Mouse (Mus musculus) 3T3-L1 (cell line): ENCODE measurements at regions not wholly inside any gene's neighbourhood (a gene's known extent, or its start where the extent isn't known, plus 50 kb on each side); places are given as distances from the start of the nearest gene placed in this dataset.
A peak's percentile ranks its signal among the peaks of the same experiment; 100 is the strongest.
"Not testable (repeated sequence)": the region's sequence is repeated elsewhere in the genome, so short reads cannot be mapped to it uniquely, and the experiment has no call there.

Source experiments
- DNase-seq: peaks from one replicate; pipeline ENCODE4 v3.0.0-alpha.2; 2015; ENCODE audit warnings: low read depth, low spot score

- DNase-seq = no peak
Measured at GRCm38 (mm10) chr4:89753484-89753883, 74.2 kb downstream of the Dmrta1 start.

GRCm38 (mm10) chr4:89776269-89776668 is 97.0 kb downstream of the Dmrta1 start:
- no peak for DNase-seq

GRCm38 (mm10) chr4:89781487-89781886 is 102.3 kb downstream of the Dmrta1 start:
- DNase-seq = no peak

- no peak for DNase-seq
Measured at GRCm38 (mm10) chr4:89816823-89817222, 137.6 kb downstream of the Dmrta1 start.

- DNase-seq = no peak
Measured at GRCm38 (mm10) chr4:89834552-89835206, 155.4 kb downstream of the Dmrta1 start.

- DNase-seq = not testable (repeated sequence)
Measured at GRCm38 (mm10) chr4:89875375-89876055, 196.3 kb downstream of the Dmrta1 start.

- not testable (repeated sequence) for DNase-seq
Measured at GRCm38 (mm10) chr4:89876131-89876530, 196.9 kb downstream of the Dmrta1 start.

GRCm38 (mm10) chr4:89881083-89881482 is 201.8 kb downstream of the Dmrta1 start:
- DNase-seq = peak; percentile 5

GRCm38 (mm10) chr4:89909622-89910021 is 230.4 kb downstream of the Dmrta1 start:
- no peak for DNase-seq

GRCm38 (mm10) chr4:89937673-89938072 is 258.4 kb downstream of the Dmrta1 start:
- DNase-seq = no peak

GRCm38 (mm10) chr4:89941308-89941707 is 262.1 kb downstream of the Dmrta1 start:
- no peak for DNase-seq

- no peak for DNase-seq
Measured at GRCm38 (mm10) chr4:89976146-89976545, 242.5 kb upstream of the Zfp352 start.

- no peak for DNase-seq
Measured at GRCm38 (mm10) chr4:90003413-90003812, 215.2 kb upstream of the Zfp352 start.

GRCm38 (mm10) chr4:90003898-90004297 is 214.7 kb upstream of the Zfp352 start:
- peak; percentile 2 for DNase-seq

GRCm38 (mm10) chr4:90012723-90013122 is 205.9 kb upstream of the Zfp352 start:
- DNase-seq = no peak

- no peak for DNase-seq
Measured at GRCm38 (mm10) chr4:90014203-90014602, 204.4 kb upstream of the Zfp352 start.
